Comparison of ENCODE assay signal across 29 mouse cellular contexts in genomic region chr7:28645366-28645765, GRCm38 (mm10). TPM values are rescaled to one million over a fixed set of nuclear protein-coding genes. Genes with fewer than 3 reads are reported as not detected.
DNase-seq lines count a peak whose midpoint lies in the region; ATAC-seq and TF ChIP-seq lines count a peak whose summit lies in the region.
"Had no signal": no experiment of that assay in that cellular context is flagged by ENCODE, and none has a peak within 500 bp of the region (broad histone marks: within the 10 kb centered on the region; RNA-seq: fewer than 3 reads in every experiment).

No protein-coding gene starts in this region.

- no peak for ATAC-seq in liver, postnatal 0 days
- no peak for ATAC-seq in liver, embryonic 11.5 days (replicated peaks; ENCODE audit: low FRiP score)
- ATAC-seq: forebrain, embryonic 16.5 days; hindbrain, postnatal 0 days had no signal

- intact Hi-C loops in left cerebral cortex, postnatal 14 days (cut with DNase I), result no loop called here

- TF ChIP-seq CTCF in liver, postnatal 0 days (IDR thresholded peaks at IDR 0.05; ENCODE audit: low read depth), result no peak
- TF ChIP-seq CTCF in ES-Bruce4 (IDR thresholded peaks at IDR 0.05; ENCODE audit: low read depth, low read length), result no peak

- H3K4me1 ChIP-seq in liver, postnatal 0 days (ENCODE audit: insufficient read depth), result no peaks in the 10 kb centered on the region
- H3K4me1 ChIP-seq in liver, embryonic 11.5 days (replicated peaks; ENCODE audit: control insufficient read depth, insufficient read depth, low read length), result no peaks in the 10 kb centered on the region
- no peaks in the 10 kb centered on the region for H3K4me1 ChIP-seq in ES-Bruce4 (ENCODE audit: control insufficient read depth, insufficient read depth, low read length)
- H3K4me1 ChIP-seq in embryonic facial prominence, embryonic 10.5 days, result 0 out of 2 replicates have a peak, but pooled peaks cover 5% of the 10 kb centered on the region
- H3K4me1 ChIP-seq: embryonic facial prominence, embryonic 12.5 days; heart, embryonic 15.5 days; hindbrain, embryonic 13.5 days had no signal

- TF ChIP-seq POLR2A in ES-Bruce4 (IDR thresholded peaks at IDR 0.05; ENCODE audit: insufficient read depth, low read length), result no peak

- no peak overlapping the region for H3K9ac ChIP-seq in liver, postnatal 0 days (replicated peaks)
- no peak overlapping the region for H3K9ac ChIP-seq in liver, embryonic 11.5 days (ENCODE audit: low read depth, low read length)
- no peak overlapping the region for H3K9ac ChIP-seq in ES-Bruce4 (ENCODE audit: low read depth, poor library complexity, severe bottlenecking)
- H3K9ac ChIP-seq: embryonic facial prominence, embryonic 12.5 days; forebrain, embryonic 12.5 days; heart, embryonic 15.5 days; hindbrain, embryonic 13.5 days had no signal

- H3K4me2 ChIP-seq in liver, postnatal 0 days (ENCODE audit: low read depth, low read length), result no peak overlapping the region
- H3K4me2 ChIP-seq in liver, embryonic 11.5 days, result no peak overlapping the region
- H3K4me2 ChIP-seq: embryonic facial prominence, embryonic 12.5 days; forebrain, embryonic 12.5 days; heart, embryonic 11.5 days; heart, embryonic 15.5 days; hindbrain, embryonic 13.5 days had no signal

- no peaks in the 10 kb centered on the region for H3K36me3 ChIP-seq in liver, postnatal 0 days (replicated peaks; ENCODE audit: insufficient read depth, low read length)
- H3K36me3 ChIP-seq in liver, embryonic 11.5 days (ENCODE audit: control insufficient read depth, insufficient read depth, low read length), result no peaks in the 10 kb centered on the region
- no peaks in the 10 kb centered on the region for H3K36me3 ChIP-seq in ES-Bruce4 (ENCODE audit: control insufficient read depth, insufficient read depth, low read length, poor library complexity, severe bottlenecking)
- no peaks in the 10 kb centered on the region for H3K36me3 ChIP-seq in embryonic facial prominence, embryonic 10.5 days (replicated peaks)
- H3K36me3 ChIP-seq: embryonic facial prominence, embryonic 12.5 days; forebrain, embryonic 12.5 days; G1E; heart, embryonic 15.5 days; hindbrain, embryonic 13.5 days had no signal

- no peak overlapping the region for H3K4me3 ChIP-seq in liver, postnatal 0 days (ENCODE audit: low read depth, low read length)
- H3K4me3 ChIP-seq in liver, embryonic 11.5 days (ENCODE audit: low read depth, low read length), result no peak overlapping the region
- H3K4me3 ChIP-seq in ES-Bruce4 (ENCODE audit: low read depth, low read length), result no peak overlapping the region
- H3K4me3 ChIP-seq in embryonic facial prominence, embryonic 10.5 days, result no peak overlapping the region
- H3K4me3 ChIP-seq: embryonic facial prominence, embryonic 12.5 days; forebrain, embryonic 12.5 days; heart, adult 2 months; heart, embryonic 15.5 days; hindbrain, embryonic 13.5 days had no signal

- no peaks in the 10 kb centered on the region for H3K9me3 ChIP-seq in liver, postnatal 0 days (ENCODE audit: low read length)
- H3K9me3 ChIP-seq in liver, embryonic 11.5 days (ENCODE audit: control insufficient read depth, low read length), result no peaks in the 10 kb centered on the region
- no peaks in the 10 kb centered on the region for H3K9me3 ChIP-seq in ES-Bruce4 (replicated peaks; ENCODE audit: control insufficient read depth, insufficient read depth, low read length, poor library complexity, severe bottlenecking)
- no peaks in the 10 kb centered on the region for H3K9me3 ChIP-seq in embryonic facial prominence, embryonic 10.5 days
- H3K9me3 ChIP-seq: embryonic facial prominence, embryonic 12.5 days; forebrain, embryonic 12.5 days; G1E; heart, embryonic 15.5 days had no signal

- 0 out of 2 replicates have a peak overlapping the region, but pooled peaks have one; percentile 41 for H3K27ac ChIP-seq in liver, postnatal 0 days (ENCODE audit: low read depth)
- H3K27ac ChIP-seq in liver, embryonic 11.5 days (ENCODE audit: low read depth, low read length), result no peak overlapping the region
- H3K27ac ChIP-seq in ES-Bruce4 (ENCODE audit: insufficient read depth, low read length), result no peak overlapping the region
- H3K27ac ChIP-seq in embryonic facial prominence, embryonic 10.5 days (replicated peaks), result no peak overlapping the region
- H3K27ac ChIP-seq: embryonic facial prominence, embryonic 12.5 days; forebrain, embryonic 12.5 days; heart, adult 2 months; heart, embryonic 15.5 days; hindbrain, embryonic 13.5 days; hindbrain, postnatal 0 days had no signal

- no peak for TF ChIP-seq EP300 in liver, postnatal 0 days (IDR thresholded peaks at IDR 0.05; ENCODE audit: low read depth)
- 0 out of 2 replicates have a peak, but pooled peaks have one; percentile 19 for TF ChIP-seq EP300 in ES-Bruce4 (IDR thresholded peaks at IDR 0.05; ENCODE audit: insufficient read depth, low read depth, low read length)

- DNase-seq in liver, postnatal 0 days, result no peak
- no peak for DNase-seq in liver, embryonic 11.5 days (ENCODE audit: low spot score)
- DNase-seq in R1 (ENCODE audit: low read depth, low spot score), result peak; percentile 85
- no peak for DNase-seq in embryonic facial prominence, embryonic 10.5 days (ENCODE audit: low spot score)
- DNase-seq in left cerebral cortex, postnatal 14 days (ENCODE audit: low spot score in 2 of 2), result no peak
- DNase-seq in layer of hippocampus, adult 18-20 months (ENCODE audit: low spot score in 2 of 2), result no peak
- DNase-seq: adrenal gland, adult 8-10 months; cerebellum, adult 11 months; cerebellum, adult 8-10 months; cerebellum, postnatal 14 days; embryo, embryonic 11 days; gastrocnemius, postnatal 10 days; heart, adult 2 months; heart, postnatal 14 days had no signal

- 80% methylated on average over 6 of the region's 6 CpGs for WGBS in liver, postnatal 0 days (ENCODE audit: insufficient replicate concordance)
- 75% methylated on average over 6 of the region's 6 CpGs for WGBS in liver, embryonic 11.5 days
- 70% methylated on average over 6 of the region's 6 CpGs for WGBS in embryonic facial prominence, embryonic 10.5 days

- H3K27me3 ChIP-seq in liver, postnatal 0 days (ENCODE audit: insufficient read depth, low read length), result no peaks in the 10 kb centered on the region
- no peaks in the 10 kb centered on the region for H3K27me3 ChIP-seq in liver, embryonic 11.5 days (replicated peaks; ENCODE audit: control insufficient read depth, insufficient read depth, low read length)
- no peaks in the 10 kb centered on the region for H3K27me3 ChIP-seq in ES-Bruce4 (ENCODE audit: control insufficient read depth, insufficient read depth, low read length, poor library complexity, severe bottlenecking)
- H3K27me3 ChIP-seq in embryonic facial prominence, embryonic 10.5 days (replicated peaks; ENCODE audit: low read depth, poor library complexity, severe bottlenecking), result no peaks in the 10 kb centered on the region
- H3K27me3 ChIP-seq: CH12.LX; embryonic facial prominence, embryonic 12.5 days; forebrain, embryonic 12.5 days; heart, embryonic 15.5 days; hindbrain, embryonic 13.5 days had no signal

RNA-seq across cellular contexts. Expression of gene Acp7, which starts 14.2 kb away (rescaled TPM):
- polyA plus RNA-seq in liver, postnatal 0 days (2015; fragmentation: Nextera tagmentation; extraction: Ambion mirVana), result not detected in 2 replicates
- not detected in 2 replicates for polyA plus RNA-seq in liver, embryonic 11.5 days (2014; fragmentation: Nextera tagmentation; extraction: Ambion mirVana)
- polyA plus RNA-seq in ES-Bruce4 (2011; ENCODE audit: insufficient read depth, insufficient read length, low read depth, missing spikeins), result 1.4 and 1.8 TPM in 2 replicates
- not detected in 2 replicates for polyA plus RNA-seq in embryonic facial prominence, embryonic 10.5 days (2016; fragmentation: Nextera tagmentation; extraction: Ambion mirVana)
- total RNA-seq in left cerebral cortex, postnatal 14 days (2021), result 1 to 10 TPM in 1 of 2 experiments, under 1 TPM in 1; 0.53 to 1.1 TPM
- 1 to 10 TPM; 1.4 to 4.6 TPM for total RNA-seq in layer of hippocampus, adult 18-20 months (2021)
- total RNA-seq: adrenal gland, adult 8-10 months; adrenal gland, postnatal 4 days; CH12.LX; common myeloid progenitor, adult 5-6 weeks; gastrocnemius, postnatal 10 days; gastrocnemius, postnatal 4 days; heart, adult 2 months; heart, postnatal 14 days; hematopoietic stem cell, adult 5-6 weeks had no signal
- polyA plus RNA-seq: forebrain, embryonic 12.5 days; forebrain, embryonic 16.5 days; G1E; heart, embryonic 11.5 days; heart, embryonic 15.5 days; hindbrain, embryonic 13.5 days; intestine, embryonic 14.5 days had no signal

RNA-seq across cellular contexts. Expression of gene Fbxo27, which starts 47.3 kb away (rescaled TPM):
- 0.19 and 0.24 TPM in 2 replicates for polyA plus RNA-seq in liver, postnatal 0 days (2015; fragmentation: Nextera tagmentation; extraction: Ambion mirVana)
- polyA plus RNA-seq in liver, embryonic 11.5 days (2014; fragmentation: Nextera tagmentation; extraction: Ambion mirVana), result 1.4 and 1.7 TPM in 2 replicates
- 5.2 and 9.6 TPM in 2 replicates for polyA plus RNA-seq in ES-Bruce4 (2011; ENCODE audit: insufficient read depth, insufficient read length, low read depth, missing spikeins)
- 7.8 TPM in 2 replicates for polyA plus RNA-seq in embryonic facial prominence, embryonic 10.5 days (2016; fragmentation: Nextera tagmentation; extraction: Ambion mirVana)
- total RNA-seq in left cerebral cortex, postnatal 14 days (2021), result 10 to 100 TPM; 16.9 to 19.9 TPM
- 10 to 100 TPM; 18.9 to 21.7 TPM for total RNA-seq in layer of hippocampus, adult 18-20 months (2021)
- total RNA-seq: CH12.LX; common myeloid progenitor, adult 5-6 weeks; G1E; hematopoietic stem cell, adult 5-6 weeks had no signal
- polyA plus RNA-seq: G1E had no signal

RNA-seq across cellular contexts. Expression of gene Pak4, which starts 47.4 kb away (rescaled TPM):
- polyA plus RNA-seq in liver, postnatal 0 days (2015; fragmentation: Nextera tagmentation; extraction: Ambion mirVana), result 5.3 and 6.2 TPM in 2 replicates
- 34.0 and 35.3 TPM in 2 replicates for polyA plus RNA-seq in liver, embryonic 11.5 days (2014; fragmentation: Nextera tagmentation; extraction: Ambion mirVana)
- 64.4 and 75.1 TPM in 2 replicates for polyA plus RNA-seq in ES-Bruce4 (2011; ENCODE audit: insufficient read depth, insufficient read length, low read depth, missing spikeins)
- 70.1 and 75.8 TPM in 2 replicates for polyA plus RNA-seq in embryonic facial prominence, embryonic 10.5 days (2016; fragmentation: Nextera tagmentation; extraction: Ambion mirVana)
- 1 to 10 TPM; 8.7 to 10.0 TPM for total RNA-seq in left cerebral cortex, postnatal 14 days (2021)
- 10 to 100 TPM; 12.7 to 14.6 TPM for total RNA-seq in layer of hippocampus, adult 18-20 months (2021)

RNA-seq across cellular contexts. Expression of gene Samd4b, which starts 47.4 kb away (rescaled TPM):
- 3.5 and 4.3 TPM in 2 replicates for polyA plus RNA-seq in liver, postnatal 0 days (2015; fragmentation: Nextera tagmentation; extraction: Ambion mirVana)
- polyA plus RNA-seq in liver, embryonic 11.5 days (2014; fragmentation: Nextera tagmentation; extraction: Ambion mirVana), result 17.4 and 18.6 TPM in 2 replicates
- polyA plus RNA-seq in ES-Bruce4 (2011; ENCODE audit: insufficient read depth, insufficient read length, low read depth, missing spikeins), result 86.0 and 94.1 TPM in 2 replicates
- polyA plus RNA-seq in embryonic facial prominence, embryonic 10.5 days (2016; fragmentation: Nextera tagmentation; extraction: Ambion mirVana), result 36.0 and 38.9 TPM in 2 replicates
- 10 to 100 TPM; 59.8 to 61.6 TPM for total RNA-seq in left cerebral cortex, postnatal 14 days (2021)
- 10 to 100 TPM; 74.1 to 77.1 TPM for total RNA-seq in layer of hippocampus, adult 18-20 months (2021)
